Mouse (Mus musculus): ENCODE results near the gene Pigb.

The Pigb gene

DNA sequence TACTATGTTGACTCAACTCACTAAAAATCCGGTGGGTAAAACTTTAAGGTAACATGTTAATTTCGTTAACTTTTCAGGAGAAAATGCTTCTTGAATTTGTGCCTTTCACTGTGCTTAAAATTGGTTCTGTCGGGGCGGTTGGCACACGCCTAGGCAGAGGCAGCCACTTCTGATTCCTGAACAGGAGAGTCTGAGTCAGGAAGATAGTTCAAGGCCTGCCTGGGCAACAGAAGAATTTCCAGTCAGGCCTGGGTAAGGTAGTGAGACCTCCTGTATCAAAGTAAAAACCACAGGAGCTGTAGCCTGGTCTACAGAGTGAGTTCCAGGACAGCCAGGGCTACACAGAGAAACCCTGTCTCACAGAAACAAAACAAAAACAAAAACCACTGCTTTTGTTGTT is 47.6 kb downstream of the Pigb start:
- DNase-seq (ENCODE audit: low spot score in 2 of 2) = no peak

GRCm38 (mm10) chr9:72991420-72991819 is 48.8 kb downstream of the Pigb start:
- no peak for DNase-seq (ENCODE audit: low spot score in 2 of 2)

GRCm38 (mm10) chr9:72988706-72989105 is 51.5 kb downstream of the Pigb start:
- no peak for DNase-seq (ENCODE audit: low spot score in 2 of 2)

- no peak for DNase-seq (ENCODE audit: low spot score in 2 of 2)
Observed at GRCm38 (mm10) chr9:72987703-72988102, 52.5 kb downstream of the Pigb start.

DNA sequence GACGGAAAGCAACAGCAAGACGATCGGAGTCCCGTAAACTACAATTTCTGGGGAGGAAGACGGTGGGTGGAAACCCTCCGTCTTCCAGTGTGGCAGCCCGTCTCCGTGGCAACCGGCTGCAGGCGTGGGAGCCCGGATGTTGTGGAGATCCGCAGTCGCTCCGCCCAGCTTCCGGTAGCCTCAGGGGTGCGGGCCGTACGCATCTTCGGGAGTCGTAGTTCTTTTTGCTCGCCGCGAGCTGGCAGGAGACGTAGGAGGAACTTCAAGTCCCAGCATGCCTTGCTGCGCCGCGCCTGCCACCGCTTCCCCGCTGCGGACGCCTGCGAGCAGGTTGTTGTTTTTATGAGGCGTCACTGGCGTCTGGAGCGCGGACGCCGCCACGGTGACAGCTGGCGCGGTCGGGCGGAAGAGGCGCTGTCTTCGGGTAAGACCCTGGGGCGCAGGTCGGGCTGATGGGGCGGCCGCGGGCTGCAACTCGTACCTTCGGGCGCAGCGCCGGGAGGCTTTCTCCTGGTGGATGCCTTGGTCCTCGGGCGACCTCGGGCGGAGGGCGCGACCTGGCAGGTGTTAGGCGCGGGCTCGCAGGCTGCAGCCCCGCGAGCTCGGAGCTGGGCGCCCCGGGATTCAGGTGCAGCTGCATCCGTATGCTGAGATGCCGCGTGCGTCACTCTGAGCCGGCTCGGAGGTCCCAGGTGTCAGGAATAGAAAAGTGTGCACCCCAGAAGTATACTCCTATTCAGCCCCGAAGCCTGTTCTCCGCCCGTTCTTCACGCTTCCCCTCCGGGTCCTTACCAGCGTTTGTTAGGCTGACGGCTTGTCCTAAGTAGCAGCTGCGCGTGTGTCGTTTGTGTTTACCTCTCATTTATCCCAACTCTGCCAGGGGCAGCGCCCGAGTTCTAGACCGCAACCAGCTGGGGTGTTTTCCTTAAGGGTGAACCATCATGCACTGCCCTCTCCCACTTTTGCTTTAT is 54.6 kb downstream of the Pigb start, which contains the start of the genes Ccpg1os and Ccpg1:
TSS of gene Ccpg1os (minus strand) at position 133 of the 971 bp plus-strand sequence.
TSS of gene Ccpg1 (plus strand) at position 180 of the 971 bp plus-strand sequence.
- peak; percentile 94 to 97 for DNase-seq (ENCODE audit: low spot score in 2 of 2)

- DNase-seq (ENCODE audit: low spot score in 2 of 2) = no peak
Observed at GRCm38 (mm10) chr9:72983066-72983465, 57.1 kb downstream of the Pigb start.

- no peak for DNase-seq (ENCODE audit: low spot score in 2 of 2)
Observed at GRCm38 (mm10) chr9:72975242-72975641, 64.9 kb downstream of the Pigb start.

DNA sequence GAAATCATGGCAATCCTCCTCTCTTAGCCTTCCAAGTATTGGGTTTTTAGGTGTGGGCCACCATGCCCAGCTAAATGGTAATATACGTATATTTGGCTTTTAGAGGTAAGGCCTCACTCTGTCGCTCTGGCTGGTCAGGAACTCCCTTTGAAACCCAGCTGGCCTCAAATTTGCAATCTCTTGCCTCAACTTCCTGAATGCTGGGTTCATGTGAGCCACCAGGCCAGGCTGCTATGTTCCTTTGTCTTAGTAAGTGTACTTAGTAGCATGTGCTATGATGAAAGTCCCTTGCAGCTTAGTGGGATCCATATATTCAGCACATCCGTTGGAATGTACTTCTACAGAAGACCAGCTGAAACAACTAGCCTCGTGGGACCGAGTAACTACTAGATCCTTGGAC is 65.4 kb downstream of the Pigb start:
- no peak for DNase-seq (ENCODE audit: low spot score in 2 of 2)

DNA sequence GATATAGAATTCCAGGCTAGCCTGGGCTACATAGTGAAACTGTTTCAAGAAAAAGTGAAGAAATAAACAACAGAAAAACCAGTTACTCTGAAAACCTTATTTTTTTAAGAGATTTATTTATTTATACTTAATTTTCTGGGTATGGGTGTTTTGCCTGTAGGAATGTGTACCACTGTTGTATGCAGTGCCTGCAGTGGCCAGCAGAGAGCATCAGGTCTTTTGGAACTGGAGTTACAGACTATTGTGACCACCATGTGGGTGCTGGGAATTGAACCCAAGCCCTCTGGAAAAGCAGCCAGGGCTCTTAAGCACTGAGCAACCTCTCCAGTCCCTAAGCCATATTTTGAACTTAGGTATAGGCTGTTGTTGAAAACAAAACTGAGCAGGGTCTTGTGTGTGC is 67.2 kb downstream of the Pigb start:
- no peak for DNase-seq (ENCODE audit: low spot score in 2 of 2)

DNA sequence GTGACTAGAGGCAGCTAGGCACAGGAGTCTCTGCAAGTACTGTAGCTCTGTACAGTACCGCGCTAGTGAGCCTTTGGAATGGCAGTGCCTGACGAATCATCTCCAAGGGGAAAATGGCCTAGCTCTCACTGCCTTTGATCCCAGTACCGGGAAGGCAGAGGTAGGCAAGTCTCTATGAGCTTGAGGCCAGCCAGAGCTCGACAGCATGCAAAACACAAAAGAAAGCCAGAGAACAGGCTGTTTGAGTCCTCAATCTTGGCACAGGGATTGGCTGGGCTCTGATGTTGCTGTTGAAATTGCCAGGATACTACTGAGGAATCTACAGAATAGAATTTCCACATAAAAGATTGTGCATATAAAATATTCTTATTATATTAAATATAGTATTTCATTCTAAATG is 67.7 kb downstream of the Pigb start:
- DNase-seq (ENCODE audit: low spot score in 2 of 2) = no peak

DNA sequence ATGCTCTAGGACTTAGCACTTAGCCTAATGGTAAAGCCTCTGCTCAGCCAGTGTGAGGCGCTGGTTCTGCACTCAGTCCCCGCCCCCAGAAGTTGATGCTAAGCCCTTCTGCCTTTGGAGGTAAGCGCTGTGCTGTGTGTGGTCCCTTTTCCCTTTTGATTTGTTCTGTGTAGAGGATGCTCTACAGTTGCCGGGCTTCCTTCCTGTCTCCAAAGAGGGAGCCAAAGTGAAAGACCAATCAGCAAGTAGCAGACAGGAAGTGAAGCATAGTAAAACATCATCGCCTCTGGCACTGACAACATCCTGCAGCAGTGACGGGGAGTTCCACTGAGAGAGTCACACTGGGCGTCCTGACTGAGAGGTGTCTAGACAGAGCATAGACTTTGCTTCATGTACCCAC is 70.3 kb downstream of the Pigb start:
- DNase-seq (ENCODE audit: low spot score in 2 of 2) = peak; percentile 7 to 16

- peak; percentile 41 to 67 for DNase-seq (ENCODE audit: low spot score in 2 of 2)
Observed at GRCm38 (mm10) chr9:72968349-72969061, 71.7 kb downstream of the Pigb start.

GRCm38 (mm10) chr9:72961959-72962358 is 78.2 kb downstream of the Pigb start:
- peak; percentile 53 to 61 for DNase-seq (ENCODE audit: low spot score in 2 of 2)

GRCm38 (mm10) chr9:72961346-72961745 is 78.8 kb downstream of the Pigb start:
- DNase-seq (ENCODE audit: low spot score in 2 of 2) = no peak

- DNase-seq (ENCODE audit: low spot score in 2 of 2) = peak; percentile 73 to 75
Observed at GRCm38 (mm10) chr9:72958521-72959450, 81.4 kb downstream of the Pigb start, which contains the start of the genes Dyx1c1 and Gm44503. Dyx1c1 (plus strand) TSS chr9:72958785. Gm44503 (plus strand) TSS chr9:72958852.
